Mouse (Mus musculus): Measurements from ENCODE around the gene Tmem163.

GRCm38 (mm10) chr1:127662385-127663068 lies 16.8 kb downstream of the Tmem163 start:
- TF ChIP-seq CTCF (IDR thresholded peaks at IDR 0.05; ENCODE audit: control insufficient read depth, insufficient read depth, insufficient replicate concordance, low read depth, low read length) (no peak), POLR2A (IDR thresholded peaks at IDR 0.05; ENCODE audit: control insufficient read depth, low read depth, low read length) (no peak)
